ENCODE assay signal across 8 mouse cellular contexts in genomic region chr10:7470457-7470856, GRCm38 (mm10). TPM values are rescaled to one million over a fixed set of nuclear protein-coding genes. Genes with fewer than 3 reads are reported as not detected.
A peak's percentile ranks its signal among the peaks of the same experiment; 100 is the strongest.
DNase-seq lines count a peak whose midpoint lies in the region; ATAC-seq and TF ChIP-seq lines count a peak whose summit lies in the region.

No protein-coding gene starts in this region.

- intact Hi-C loops in gastrocnemius, adult 2 months (cut with DNase I): loop anchor here (5.0 kb wide), 1 partner anchor 132 kb away; no protein-coding TSS in a partner anchor
- intact Hi-C loops in left cerebral cortex, postnatal 14 days (cut with DNase I): loop anchor here (5.0 kb wide), 1 partner anchor 132 kb away; no protein-coding TSS in a partner anchor

- no peak overlapping the region for H3ac ChIP-seq in C2C12 (ENCODE audit: control insufficient read depth, insufficient read length, low read depth)

- H3K36me3 ChIP-seq in C2C12 (ENCODE audit: control insufficient read depth, insufficient read depth): no peaks in the 10 kb centered on the region
- H3K36me3 ChIP-seq in heart, embryonic 16.5 days (ENCODE audit: control insufficient read depth, insufficient read depth): 0 out of 2 replicates have a peak, but pooled peaks cover 2% of the 10 kb centered on the region
- no peaks in the 10 kb centered on the region for H3K36me3 ChIP-seq in liver, postnatal 0 days (replicated peaks; ENCODE audit: insufficient read depth, low read length)

- H3K4me3 ChIP-seq in gastrocnemius, adult 2 months: peak overlapping the region; percentile 58
- peak overlapping the region; percentile 0 for H3K4me3 ChIP-seq in C2C12 (ENCODE audit: insufficient read depth, poor library complexity, severe bottlenecking)
- peak overlapping the region; percentile 47 for H3K4me3 ChIP-seq in heart, embryonic 16.5 days (ENCODE audit: low read length)
- H3K4me3 ChIP-seq in liver, postnatal 0 days (ENCODE audit: low read depth, low read length): peak overlapping the region; percentile 29

- peaks cover 6% of the 10 kb centered on the region; the same call in 1 of the 2 replicates for H3K4me1 ChIP-seq in heart, embryonic 16.5 days (ENCODE audit: control insufficient read depth, insufficient read depth, low read length)
- peaks cover 2% of the 10 kb centered on the region; the same call in 1 of the 2 replicates for H3K4me1 ChIP-seq in liver, postnatal 0 days (ENCODE audit: insufficient read depth)

- H3K9ac ChIP-seq in heart, embryonic 16.5 days (ENCODE audit: low read length): peak overlapping the region; percentile 50
- H3K9ac ChIP-seq in liver, postnatal 0 days (replicated peaks): no peak overlapping the region

- H3K79me2 ChIP-seq in C2C12 (ENCODE audit: control insufficient read depth, insufficient read depth): peaks cover 5% of the 10 kb centered on the region

- 8% methylated on average over 7 of the region's 7 CpGs for WGBS in heart, embryonic 16.5 days
- WGBS in liver, postnatal 0 days (ENCODE audit: insufficient replicate concordance): 6% methylated on average over 7 of the region's 7 CpGs

- no peaks in the 10 kb centered on the region for H3K27me3 ChIP-seq in C2C12 (ENCODE audit: control insufficient read depth, insufficient read depth, insufficient read length)
- no peaks in the 10 kb centered on the region for H3K27me3 ChIP-seq in heart, embryonic 16.5 days (ENCODE audit: control insufficient read depth, insufficient read depth, low read length)
- H3K27me3 ChIP-seq in liver, postnatal 0 days (ENCODE audit: insufficient read depth, low read length): no peaks in the 10 kb centered on the region

- no peak for TF ChIP-seq CTCF in gastrocnemius, adult 2 months (IDR thresholded peaks at IDR 0.05)
- no peak for TF ChIP-seq CTCF in C2C12 (IDR thresholded peaks at IDR 0.05; ENCODE audit: control insufficient read depth, insufficient read depth, insufficient read length)
- TF ChIP-seq CTCF in liver, postnatal 0 days (IDR thresholded peaks at IDR 0.05; ENCODE audit: low read depth): no peak

- H3K9me3 ChIP-seq in heart, embryonic 16.5 days (replicated peaks; ENCODE audit: control insufficient read depth, low read length): peaks cover 4% of the 10 kb centered on the region; the same call in 1 of the 2 replicates
- H3K9me3 ChIP-seq in liver, postnatal 0 days (ENCODE audit: low read length): no peaks in the 10 kb centered on the region

- DNase-seq in gastrocnemius, adult 2 months: no peak
- no peak for DNase-seq in gastrocnemius, postnatal 10 days
- DNase-seq in liver, postnatal 0 days: no peak
- DNase-seq in right cerebral cortex, postnatal 10 days (ENCODE audit: low spot score in 2 of 2): no peak
- DNase-seq in left cerebral cortex, postnatal 14 days (ENCODE audit: low spot score in 2 of 2): no peak
- no peak for DNase-seq in lung, postnatal 4 days

- H3K4me2 ChIP-seq in heart, embryonic 16.5 days (ENCODE audit: low read depth, low read length): peak overlapping the region; percentile 63
- H3K4me2 ChIP-seq in liver, postnatal 0 days (ENCODE audit: low read depth, low read length): peak overlapping the region; percentile 60

- peaks cover 6% of the 10 kb centered on the region for H3K79me3 ChIP-seq in C2C12 (ENCODE audit: low read depth)

- no peak for ATAC-seq in heart, embryonic 16.5 days (replicated peaks; ENCODE audit: extremely low read depth, insufficient read depth, low FRiP score)
- no peak for ATAC-seq in liver, postnatal 0 days

- no peak for TF ChIP-seq EP300 in liver, postnatal 0 days (IDR thresholded peaks at IDR 0.05; ENCODE audit: low read depth)

- H3K27ac ChIP-seq in gastrocnemius, adult 2 months: no peak overlapping the region
- no peak overlapping the region for H3K27ac ChIP-seq in heart, embryonic 16.5 days (ENCODE audit: low read length)
- no peak overlapping the region for H3K27ac ChIP-seq in liver, postnatal 0 days (ENCODE audit: low read depth)

TF ChIP-seq in C2C12, 6 proteins besides CTCF, POLR2A, EP300 and RAD21:
- TF ChIP-seq USF1 (IDR thresholded peaks at IDR 0.05; ENCODE audit: low read depth) (no peak), MYOG (IDR thresholded peaks at IDR 0.05; ENCODE audit: control insufficient read depth, extremely low read depth, insufficient read length) (no peak), CEBPB (IDR thresholded peaks at IDR 0.05; ENCODE audit: low read depth) (no peak), FOSL1 (IDR thresholded peaks at IDR 0.05; ENCODE audit: insufficient read depth, low read length, poor library complexity, severe bottlenecking) (no peak), MYOD1 (IDR thresholded peaks at IDR 0.05; ENCODE audit: control insufficient read depth, insufficient read length, low read depth) (no peak), MAX (IDR thresholded peaks at IDR 0.05) (no peak)
TF ChIP-seq in C2C12: peak in this region for 0.

RNA-seq across cellular contexts. Expression of gene Ulbp1, which starts 3.0 kb away (rescaled TPM):
- total RNA-seq in gastrocnemius, adult 2 months (2021): under 1 TPM in 1 of 2 experiments, not detected in 1; 0.08 TPM
- 10 to 100 TPM; 12.8 to 16.3 TPM for total RNA-seq in gastrocnemius, postnatal 10 days (2021)
- 19.3 TPM for polyA plus RNA-seq in C2C12 (2012; fragmentation: generic; extraction: Trizol)
- 8.1 and 9.2 TPM in 2 replicates for polyA plus RNA-seq in heart, embryonic 16.5 days (2015; fragmentation: Nextera tagmentation; extraction: Ambion mirVana)
- polyA plus RNA-seq in liver, postnatal 0 days (2015; fragmentation: Nextera tagmentation; extraction: Ambion mirVana): 0.51 and 1.2 TPM in 2 replicates
- total RNA-seq in left cerebral cortex, postnatal 14 days (2021): under 1 TPM; 0.35 to 0.63 TPM

Comparison
In these comparisons a context has a peak if more than half of its experiments do, and no peak if none do; other contexts are left out.
1. RNA of gene Ulbp1, which starts 3.0 kb away (total RNA-seq): 12.8 to 16.3 TPM in gastrocnemius, postnatal 10 days; 0.35 to 0.63 TPM in left cerebral cortex, postnatal 14 days and 0.08 TPM in gastrocnemius, adult 2 months; every median in the first group is over 4 times any median in the second.
2. H3K4me3 ChIP-seq: peak in every context shown above with its lines; median percentile 58 in gastrocnemius, adult 2 months; 47 in heart, embryonic 16.5 days; 29 in liver, postnatal 0 days; 0 in C2C12.